19 mouse cellular contexts compared by ENCODE assay signal in the genomic region with DNA sequence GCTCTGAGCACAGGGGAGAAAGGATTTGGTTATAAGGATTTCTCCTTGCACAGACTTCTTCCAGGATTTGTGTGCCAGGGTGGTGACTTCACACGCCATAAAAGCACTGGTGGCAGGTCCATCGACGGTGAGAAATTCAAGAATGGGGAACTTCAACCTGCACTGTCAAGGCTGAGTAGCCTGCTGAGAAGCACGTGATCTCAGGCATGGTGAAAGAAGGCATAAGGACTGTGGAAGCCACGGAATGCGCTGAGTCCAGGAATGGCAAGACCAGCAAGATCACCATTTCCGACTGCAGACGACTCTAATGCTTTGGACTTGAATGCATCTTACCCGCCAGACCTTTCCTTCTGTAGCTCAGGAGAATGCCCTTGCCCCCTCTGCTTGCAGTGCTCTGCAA. TPM values are rescaled to one million over a fixed set of nuclear protein-coding genes. Genes with fewer than 3 reads are reported as not detected.
DNase-seq lines count a peak whose midpoint lies in the region; ATAC-seq and TF ChIP-seq lines count a peak whose summit lies in the region.
"Had no signal": no experiment of that assay in that cellular context is flagged by ENCODE, and none has a peak within 500 bp of the region (broad histone marks: within the 10 kb centered on the region; RNA-seq: fewer than 3 reads in every experiment).

No protein-coding gene starts in this region.

- no peak overlapping the region for H3K4me2 ChIP-seq in forebrain, embryonic 11.5 days (ENCODE audit: low read depth, low read length, severe bottlenecking)
- H3K4me2 ChIP-seq in forebrain, embryonic 15.5 days (replicated peaks) = no peak overlapping the region
- H3K4me2 ChIP-seq in midbrain, embryonic 13.5 days (replicated peaks) = no peak overlapping the region
- H3K4me2 ChIP-seq: embryonic facial prominence, embryonic 13.5 days; heart, embryonic 11.5 days; hindbrain, embryonic 12.5 days; limb, embryonic 15.5 days; liver, embryonic 15.5 days had no signal

- no peaks in the 10 kb centered on the region for H3K27me3 ChIP-seq in forebrain, embryonic 11.5 days (ENCODE audit: control insufficient read depth, insufficient read depth, low read length)
- no peaks in the 10 kb centered on the region for H3K27me3 ChIP-seq in forebrain, embryonic 15.5 days
- H3K27me3 ChIP-seq in kidney, adult 2 months (replicated peaks; ENCODE audit: control insufficient read depth, insufficient read depth, low read length) = no peaks in the 10 kb centered on the region
- H3K27me3 ChIP-seq in splenic B cell, adult 2 months (ENCODE audit: control insufficient read depth, insufficient read depth, low read length, poor library complexity, severe bottlenecking) = no peaks in the 10 kb centered on the region
- H3K27me3 ChIP-seq in midbrain, embryonic 13.5 days = no peaks in the 10 kb centered on the region
- H3K27me3 ChIP-seq: embryonic facial prominence, embryonic 13.5 days; hindbrain, embryonic 12.5 days; limb, embryonic 15.5 days; liver, embryonic 15.5 days had no signal

- no peaks in the 10 kb centered on the region for H3K36me3 ChIP-seq in forebrain, embryonic 11.5 days (ENCODE audit: control insufficient read depth, insufficient read depth, low read length)
- H3K36me3 ChIP-seq in forebrain, embryonic 15.5 days = no peaks in the 10 kb centered on the region
- no peaks in the 10 kb centered on the region for H3K36me3 ChIP-seq in kidney, adult 2 months (ENCODE audit: control insufficient read depth, insufficient read depth, low read length)
- no peaks in the 10 kb centered on the region for H3K36me3 ChIP-seq in splenic B cell, adult 2 months (ENCODE audit: control insufficient read depth, insufficient read depth, low read length, poor library complexity, severe bottlenecking)
- H3K36me3 ChIP-seq in midbrain, embryonic 13.5 days = no peaks in the 10 kb centered on the region
- H3K36me3 ChIP-seq: embryonic facial prominence, embryonic 13.5 days; hindbrain, embryonic 12.5 days; limb, embryonic 15.5 days; liver, embryonic 15.5 days had no signal

- no peak overlapping the region for H3K9ac ChIP-seq in forebrain, embryonic 11.5 days (ENCODE audit: low read length)
- H3K9ac ChIP-seq in forebrain, embryonic 15.5 days (replicated peaks) = no peak overlapping the region
- H3K9ac ChIP-seq in midbrain, embryonic 13.5 days (replicated peaks) = no peak overlapping the region
- H3K9ac ChIP-seq: embryonic facial prominence, embryonic 13.5 days; forebrain, postnatal 0 days; hindbrain, embryonic 12.5 days; limb, embryonic 15.5 days; liver, embryonic 15.5 days had no signal

- H3K9me3 ChIP-seq in forebrain, embryonic 11.5 days (ENCODE audit: control insufficient read depth, low read length) = no peaks in the 10 kb centered on the region
- H3K9me3 ChIP-seq in forebrain, embryonic 15.5 days = no peaks in the 10 kb centered on the region
- H3K9me3 ChIP-seq in midbrain, embryonic 13.5 days = no peaks in the 10 kb centered on the region
- H3K9me3 ChIP-seq: embryonic facial prominence, embryonic 13.5 days; hindbrain, embryonic 12.5 days; limb, embryonic 15.5 days; liver, embryonic 15.5 days; megakaryocyte, embryonic 14.5 days had no signal

- peak; percentile 50 for DNase-seq in forebrain, embryonic 11.5 days (ENCODE audit: low spot score)
- DNase-seq in kidney, adult 2 months = peak; percentile 58
- DNase-seq in kidney, postnatal 10 days = peak; percentile 54
- DNase-seq in splenic B cell, adult 2 months (ENCODE audit: low read depth, low spot score) = peak; percentile 27
- no peak for DNase-seq in T-cell, adult 2 months (ENCODE audit: low spot score)
- no peak for DNase-seq in layer of hippocampus, adult 11-12 months (ENCODE audit: low spot score)
- DNase-seq: cerebellum, adult 9-10 months; forebrain, postnatal 0 days; heart, postnatal 14 days had no signal

- H3K4me1 ChIP-seq in forebrain, embryonic 11.5 days (replicated peaks; ENCODE audit: control insufficient read depth, insufficient read depth, low read length) = no peaks in the 10 kb centered on the region
- H3K4me1 ChIP-seq in forebrain, embryonic 15.5 days = no peaks in the 10 kb centered on the region
- no peaks in the 10 kb centered on the region for H3K4me1 ChIP-seq in kidney, adult 2 months (ENCODE audit: control insufficient read depth, insufficient read depth, low read length)
- no peaks in the 10 kb centered on the region for H3K4me1 ChIP-seq in midbrain, embryonic 13.5 days (replicated peaks)
- H3K4me1 ChIP-seq: hindbrain, embryonic 12.5 days had no signal

- 72% methylated on average over 9 of the region's 9 CpGs for WGBS in forebrain, embryonic 11.5 days
- WGBS in forebrain, embryonic 15.5 days = 70% methylated on average over 9 of the region's 9 CpGs
- WGBS in kidney, adult 2 months = 17% methylated on average over 9 of the region's 9 CpGs
- WGBS in midbrain, embryonic 13.5 days = 62% methylated on average over 9 of the region's 9 CpGs

- ATAC-seq in forebrain, embryonic 11.5 days (replicated peaks; ENCODE audit: low FRiP score) = no peak
- ATAC-seq in forebrain, embryonic 15.5 days (replicated peaks) = no peak
- ATAC-seq in midbrain, embryonic 13.5 days = no peak
- ATAC-seq: forebrain, postnatal 0 days; midbrain, embryonic 16.5 days had no signal

- no peak overlapping the region for H3K27ac ChIP-seq in forebrain, embryonic 11.5 days (ENCODE audit: low read depth, low read length)
- no peak overlapping the region for H3K27ac ChIP-seq in forebrain, embryonic 15.5 days (replicated peaks)
- H3K27ac ChIP-seq in kidney, adult 2 months (ENCODE audit: insufficient read depth, low read depth, low read length) = no peak overlapping the region
- no peak overlapping the region for H3K27ac ChIP-seq in midbrain, embryonic 13.5 days
- H3K27ac ChIP-seq: embryonic facial prominence, embryonic 13.5 days; hindbrain, embryonic 12.5 days; layer of hippocampus, adult 2 months; limb, embryonic 15.5 days; liver, embryonic 15.5 days had no signal

- no peak for TF ChIP-seq CTCF in kidney, adult 2 months (conservative IDR thresholded peaks at IDR 0.05; ENCODE audit: insufficient read depth, insufficient read length, low read depth, low read length)

- TF ChIP-seq POLR2A in kidney, adult 2 months (IDR thresholded peaks at IDR 0.05; ENCODE audit: low read depth, low read length) = no peak

- no peak overlapping the region for H3K4me3 ChIP-seq in forebrain, embryonic 11.5 days (ENCODE audit: low read depth, low read length)
- H3K4me3 ChIP-seq in forebrain, embryonic 15.5 days = no peak overlapping the region
- H3K4me3 ChIP-seq in kidney, adult 2 months (ENCODE audit: insufficient read depth, low read depth, low read length) = no peak overlapping the region
- no peak overlapping the region for H3K4me3 ChIP-seq in midbrain, embryonic 13.5 days (replicated peaks)
- H3K4me3 ChIP-seq: embryonic facial prominence, embryonic 13.5 days; hindbrain, embryonic 12.5 days; layer of hippocampus, adult 2 months; limb, embryonic 15.5 days; liver, embryonic 15.5 days; megakaryocyte, embryonic 14.5 days had no signal

RNA-seq across cellular contexts. Expression of a gene that starts 23.2 kb away (rescaled TPM):
- not detected in 2 replicates for polyA plus RNA-seq in forebrain, embryonic 11.5 days (2014; fragmentation: Nextera tagmentation; extraction: Ambion mirVana)
- polyA plus RNA-seq in forebrain, embryonic 15.5 days (2015; fragmentation: Nextera tagmentation; extraction: Ambion mirVana) = 0.15 and 0.32 TPM in 2 replicates
- 0.57 and 3.8 TPM in 2 replicates for polyA plus RNA-seq in kidney, adult 2 months (2012; rRNA removed)
- 0.13 TPM in 1 of 2 replicates, not detected in the other for polyA plus RNA-seq in midbrain, embryonic 13.5 days (2015; fragmentation: Nextera tagmentation; extraction: Ambion mirVana)
- polyA plus RNA-seq: embryonic facial prominence, embryonic 13.5 days; hindbrain, embryonic 12.5 days; limb, embryonic 15.5 days; midbrain, embryonic 16.5 days had no signal

Comparison
In these comparisons a context has a peak if more than half of its experiments do, and no peak if none do; other contexts are left out.
1. DNase-seq: peak in forebrain, embryonic 11.5 days (single experiment), kidney, adult 2 months (single experiment), kidney, postnatal 10 days (single experiment) and splenic B cell, adult 2 months (single experiment); none in T-cell, adult 2 months (single experiment) and layer of hippocampus, adult 11-12 months (single experiment).